ENCODE assay signal across 7 mouse cellular contexts in genomic region chr2:170222819-170223218, GRCm38 (mm10).
DNase-seq lines count a peak whose midpoint lies in the region; ATAC-seq lines count a peak whose summit lies in the region.

No protein-coding gene starts in this region.

- H3K27me3 ChIP-seq in erythroblast, embryonic 14.5 days (ENCODE audit: control insufficient read depth): peaks cover 27% of the 10 kb centered on the region
- H3K27me3 ChIP-seq in limb, embryonic 10.5 days (ENCODE audit: low read depth, poor library complexity, severe bottlenecking): no peaks in the 10 kb centered on the region; the same call in 1 of the 2 replicates
- no peaks in the 10 kb centered on the region for H3K27me3 ChIP-seq in neural tube, embryonic 13.5 days

- no peaks in the 10 kb centered on the region for H3K9me3 ChIP-seq in erythroblast, embryonic 14.5 days (ENCODE audit: control insufficient read depth, low read length)
- H3K9me3 ChIP-seq in limb, embryonic 10.5 days (replicated peaks): no peaks in the 10 kb centered on the region
- H3K9me3 ChIP-seq in neural tube, embryonic 13.5 days: no peaks in the 10 kb centered on the region

- 4% methylated on average over 6 of the region's 6 CpGs for WGBS in limb, embryonic 10.5 days
- whole genome bisulfite sequencing in neural tube, embryonic 13.5 days: under 1% methylated on average over 6 of the region's 6 CpGs

- H3K36me3 ChIP-seq in erythroblast, embryonic 14.5 days (ENCODE audit: control insufficient read depth): no peaks in the 10 kb centered on the region
- no peaks in the 10 kb centered on the region for H3K36me3 ChIP-seq in limb, embryonic 10.5 days
- H3K36me3 ChIP-seq in neural tube, embryonic 13.5 days: no peaks in the 10 kb centered on the region

- peaks cover 60% of the 10 kb centered on the region for H3K4me1 ChIP-seq in erythroblast, embryonic 14.5 days (ENCODE audit: control insufficient read depth)
- H3K4me1 ChIP-seq in limb, embryonic 10.5 days: peaks cover 57% of the 10 kb centered on the region
- peaks cover 62% of the 10 kb centered on the region for H3K4me1 ChIP-seq in neural tube, embryonic 13.5 days (replicated peaks)

- ATAC-seq in neural tube, embryonic 13.5 days (ENCODE audit: low read depth): no peak

- peak overlapping the region; percentile 77 for H3K27ac ChIP-seq in limb, embryonic 10.5 days
- H3K27ac ChIP-seq in neural tube, embryonic 13.5 days (replicated peaks): peak overlapping the region; percentile 81

- peak overlapping the region; percentile 60 for H3K4me2 ChIP-seq in neural tube, embryonic 13.5 days

- peak overlapping the region; percentile 41; the same call in 1 of the 2 replicates for H3K9ac ChIP-seq in neural tube, embryonic 13.5 days

- peak overlapping the region; percentile 12 for H3K4me3 ChIP-seq in erythroblast, embryonic 14.5 days (replicated peaks)
- peak overlapping the region; percentile 26 for H3K4me3 ChIP-seq in limb, embryonic 10.5 days
- no peak overlapping the region for H3K4me3 ChIP-seq in neural tube, embryonic 13.5 days

- peak; percentile 28 for DNase-seq in retina, postnatal 1 day
- no peak for DNase-seq in retina, embryonic 14.5 days (ENCODE audit: low spot score)
- peak; percentile 48 for DNase-seq in limb, embryonic 10.5 days (ENCODE audit: low spot score)
- DNase-seq in left cerebral cortex, adult 8-10 months (ENCODE audit: low spot score in 2 of 2): no peak
- DNase-seq in left cerebral cortex, adult 18-20 months (ENCODE audit: low spot score in 2 of 2): no peak

Comparison
In these comparisons a context has a peak if more than half of its experiments do, and no peak if none do; other contexts are left out.
1. DNase-seq: peak in retina, postnatal 1 day (single experiment) and limb, embryonic 10.5 days (single experiment); none in retina, embryonic 14.5 days (single experiment), left cerebral cortex, adult 8-10 months (0 of 2) and left cerebral cortex, adult 18-20 months (0 of 2).